Mouse (Mus musculus): ENCODE measurements around the gene Supt4a.
A peak's percentile ranks its signal among the peaks of the same experiment; 100 is the strongest.

Gene Supt4a

DNA sequence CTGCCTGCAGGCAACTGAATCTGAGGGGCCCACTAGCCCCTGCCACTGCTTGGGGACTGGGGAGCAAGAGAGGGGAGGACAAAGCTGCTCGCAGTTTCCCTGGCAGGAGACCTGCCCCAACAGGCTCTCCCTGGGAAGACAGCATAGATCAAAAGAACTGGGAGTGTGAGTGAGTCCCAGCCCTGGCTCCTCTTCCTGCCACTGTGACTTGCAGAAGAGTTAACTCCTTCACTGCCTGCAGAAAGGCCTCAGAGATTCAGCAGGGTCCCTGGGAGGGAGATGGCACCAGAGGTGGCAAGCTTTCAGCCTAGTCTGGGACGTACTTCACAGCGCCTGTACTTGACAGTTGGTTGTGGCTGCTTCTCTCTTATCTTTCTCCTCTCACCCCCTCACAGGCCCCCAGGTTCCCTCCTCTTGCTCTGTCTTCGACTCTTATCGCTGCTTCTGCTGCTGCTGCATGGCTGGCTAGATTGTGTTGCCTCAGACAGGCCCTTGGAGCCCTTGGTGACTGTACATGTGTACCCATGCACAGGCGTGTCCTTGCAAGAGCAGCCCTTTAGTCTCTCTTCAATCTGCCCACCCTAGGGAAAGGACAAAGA is 11.3 kb upstream of the Supt4a start:
- DNase-seq = peak; percentile 46

DNA sequence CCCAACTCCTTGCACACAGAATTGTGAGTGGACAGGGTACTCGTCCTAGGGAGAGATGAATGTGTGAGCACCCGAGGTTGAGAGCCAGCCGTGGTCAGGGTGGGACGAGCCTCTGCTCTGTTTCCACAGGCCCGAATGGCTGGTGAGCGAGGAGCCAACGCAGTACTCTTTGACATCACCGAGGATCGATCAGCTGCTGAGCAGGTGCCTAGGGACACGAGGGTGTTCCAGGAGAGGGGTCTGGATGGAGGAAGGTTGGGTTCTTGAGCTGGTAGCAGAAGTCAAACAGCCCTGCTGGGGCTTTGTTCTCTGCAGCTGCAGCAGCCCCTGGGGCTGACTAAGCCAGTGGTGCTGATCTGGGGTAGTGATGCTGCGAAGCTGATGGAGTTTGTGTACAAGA is 10.3 kb upstream of the Supt4a start:
- DNase-seq = no peak

DNA sequence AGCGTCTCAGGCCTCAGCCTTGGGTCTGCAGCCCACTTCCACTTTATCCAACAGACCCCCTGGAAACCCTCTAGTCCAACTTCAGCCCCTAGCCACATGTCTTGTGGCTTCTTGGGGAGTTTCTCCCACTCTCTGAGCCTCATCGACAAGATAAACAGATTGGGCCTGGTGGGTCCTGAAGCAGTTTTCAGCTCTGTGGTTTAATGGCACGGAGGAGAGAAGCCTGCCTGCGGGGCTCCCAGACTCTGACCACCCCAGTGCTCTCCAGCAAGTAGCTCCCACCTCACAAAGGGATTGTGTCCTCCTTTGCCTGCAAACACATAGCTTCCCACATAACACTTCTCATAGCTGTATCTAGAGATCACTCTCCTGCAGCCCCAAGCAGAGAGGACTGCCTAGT is 9.9 kb upstream of the Supt4a start:
- no peak for DNase-seq

DNA sequence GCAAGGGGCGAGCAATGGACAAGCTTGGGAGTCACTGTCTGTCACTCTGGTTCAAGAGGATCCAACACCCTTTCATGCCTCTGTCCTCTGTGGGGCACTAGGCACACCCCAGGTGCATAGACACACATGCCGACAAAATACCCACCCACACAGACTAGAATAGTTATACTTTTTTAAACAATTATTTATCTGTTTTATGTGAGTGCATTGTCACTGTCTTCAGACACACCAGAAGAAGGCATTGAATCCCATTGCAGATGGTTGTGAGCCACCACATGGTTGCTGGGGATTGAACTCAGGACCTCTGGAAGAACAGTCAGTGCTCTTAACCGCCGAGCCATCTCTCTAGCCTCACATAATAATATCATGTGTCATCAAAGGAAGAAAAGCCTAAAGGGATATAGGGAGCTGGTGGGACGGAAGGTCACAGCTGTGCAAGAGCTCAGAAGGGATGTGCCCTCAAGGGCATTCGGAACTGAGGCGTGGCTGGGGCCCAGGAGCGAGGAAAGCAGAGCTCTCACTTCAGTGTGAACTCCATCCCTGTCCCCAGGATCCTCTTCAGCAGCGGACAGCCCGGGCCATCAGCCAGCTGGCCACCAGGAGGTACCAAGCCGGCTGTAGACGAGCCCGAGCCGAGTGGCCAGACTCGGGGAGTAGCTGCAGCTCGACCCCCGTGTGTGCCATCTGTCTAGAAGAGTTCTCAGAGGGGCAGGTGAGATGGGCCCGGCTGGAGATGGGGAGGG is 8.3 kb upstream of the Supt4a start:
- DNase-seq = no peak

DNA sequence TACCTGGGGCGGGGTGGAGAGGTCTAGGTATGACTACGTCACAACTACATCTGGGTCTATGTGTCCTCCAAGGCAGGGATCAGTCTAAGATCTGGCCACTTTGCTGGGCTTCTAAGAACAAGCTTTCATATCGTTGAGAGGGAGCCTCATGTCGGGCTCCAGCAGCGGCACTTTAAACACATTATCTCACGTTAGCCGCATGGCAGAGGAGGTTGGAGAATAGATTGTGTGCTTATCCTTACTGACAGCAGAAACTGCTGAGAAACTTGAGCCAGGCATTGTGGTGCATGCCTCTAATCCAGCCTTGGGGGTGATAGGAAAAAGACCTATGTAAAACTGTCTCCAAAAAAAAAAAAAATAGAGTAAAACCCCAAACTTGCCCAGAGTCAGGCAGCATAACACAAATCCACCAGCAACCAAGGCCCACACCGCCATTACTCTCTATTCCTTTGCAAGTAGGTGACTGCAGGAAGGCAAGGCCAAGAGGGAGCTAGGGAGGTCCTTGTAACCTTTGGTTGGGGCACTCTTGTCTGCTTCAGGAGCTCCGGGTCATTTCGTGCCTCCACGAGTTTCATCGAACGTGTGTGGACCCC is 7.7 kb upstream of the Supt4a start:
- DNase-seq = no peak

DNA sequence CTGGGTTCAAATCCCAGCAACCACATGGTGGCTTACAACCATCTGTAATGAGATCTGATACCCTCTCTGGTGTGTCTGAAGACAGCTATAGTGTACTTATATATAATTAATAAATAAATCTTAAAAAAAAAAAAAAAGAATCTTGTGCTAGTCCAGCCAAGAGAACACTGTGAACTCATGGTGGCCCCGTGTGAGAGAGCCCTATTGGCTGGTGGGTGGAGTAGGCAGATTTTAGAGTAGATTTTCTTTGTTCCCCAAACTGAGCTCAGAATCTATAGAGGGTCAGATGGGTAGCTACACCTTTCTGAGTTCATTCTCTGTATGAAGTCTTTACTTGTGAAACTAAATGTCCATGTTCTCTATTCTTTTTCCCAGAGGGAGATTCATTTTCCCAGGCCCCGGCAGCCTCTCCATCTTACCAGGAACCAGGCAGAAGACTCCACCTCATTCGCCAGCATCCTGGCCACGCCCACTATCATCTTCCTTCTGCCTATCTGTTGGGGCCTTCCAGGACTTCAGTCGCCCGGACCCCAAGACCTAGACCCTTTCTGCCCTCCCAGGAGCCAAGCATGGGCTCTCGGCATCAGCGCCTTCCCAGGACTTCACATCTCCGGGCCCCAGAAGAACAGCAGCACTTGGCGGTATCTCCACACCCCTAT is 6.6 kb upstream of the Supt4a start:
- DNase-seq = no peak

DNA sequence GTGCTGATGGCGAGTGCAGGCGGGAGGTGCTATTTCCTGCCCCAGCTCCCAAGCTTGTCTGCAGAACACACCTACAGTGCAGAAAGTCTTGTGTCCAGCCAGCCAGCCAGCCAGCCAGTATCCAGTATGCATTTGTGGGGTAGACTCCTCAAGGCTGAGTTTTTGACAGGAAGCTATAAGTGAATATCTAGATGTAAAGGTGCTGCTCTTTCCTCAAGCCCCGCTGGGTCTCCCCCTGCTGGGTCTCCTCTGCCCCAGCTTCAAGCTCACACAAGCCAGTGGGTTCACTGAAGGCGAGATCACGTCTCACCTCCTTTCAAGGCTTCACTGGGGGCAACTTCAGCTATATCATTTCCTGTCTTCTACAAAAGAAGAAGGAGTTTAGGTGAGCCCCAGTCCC is 3.0 kb upstream of the Supt4a start:
- no peak for DNase-seq

DNA sequence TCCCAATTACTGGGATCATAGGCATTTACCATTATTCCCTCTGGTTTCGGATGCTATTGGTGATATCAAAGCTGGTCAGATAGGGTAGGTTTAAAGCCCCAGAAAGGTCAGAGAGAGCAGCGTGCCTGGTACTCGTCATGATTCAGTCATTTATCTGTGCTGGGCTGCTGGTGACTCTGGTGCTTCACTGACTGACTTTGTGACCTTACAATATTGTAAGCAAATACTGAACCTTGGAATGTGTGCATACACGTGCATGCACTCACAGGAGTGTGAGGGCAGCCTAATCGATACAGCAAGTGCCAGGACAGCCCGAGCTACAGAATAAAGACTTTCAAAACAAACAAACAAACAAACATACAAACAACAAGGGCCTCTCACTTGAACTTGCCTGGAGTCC is 1.7 kb upstream of the Supt4a start:
- no peak for DNase-seq

DNA sequence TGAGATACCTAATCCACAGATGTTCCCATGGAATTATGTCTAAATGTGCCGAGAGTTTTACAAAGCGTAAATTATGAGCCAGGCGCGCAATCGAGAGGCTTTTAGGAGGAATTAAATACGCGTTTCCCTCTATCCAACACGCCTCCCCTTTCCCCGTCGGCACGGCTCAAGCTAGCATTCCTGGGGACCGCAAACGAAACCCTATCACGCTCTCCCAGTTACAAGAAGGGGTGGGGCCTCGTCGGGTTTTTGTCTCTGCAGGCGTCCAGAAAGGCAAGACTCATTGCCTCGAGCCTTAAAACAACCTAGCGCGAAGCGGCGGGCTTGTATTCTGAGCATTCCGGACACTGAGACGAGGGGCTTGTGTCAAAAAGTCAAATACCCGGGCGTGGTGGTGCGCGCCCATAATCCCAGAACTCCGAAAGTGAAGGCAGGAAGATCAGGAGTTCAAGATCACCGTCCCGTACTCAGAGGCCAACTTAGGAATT is 661 bp upstream of the Supt4a start:
- DNase-seq = peak; percentile 70

DNA sequence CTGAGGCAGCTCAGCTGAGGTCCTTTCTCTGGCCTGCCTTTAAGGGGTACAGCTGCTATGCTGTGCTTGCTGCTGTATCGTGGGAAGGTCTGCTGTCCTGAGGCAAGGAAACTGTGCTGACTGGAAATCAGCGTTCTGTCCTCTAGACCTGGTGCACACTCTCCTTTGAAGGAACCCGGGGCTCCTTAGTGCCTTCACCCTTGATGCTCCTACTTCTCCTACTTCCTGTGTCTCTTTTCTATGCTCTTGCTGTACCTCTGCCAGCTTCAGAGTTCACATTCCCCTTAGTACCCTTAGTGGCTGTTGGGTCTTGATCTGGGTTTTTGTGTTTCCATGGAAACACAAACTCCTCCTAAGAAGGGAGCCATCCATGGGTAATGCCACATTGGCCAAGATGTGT is 6.3 kb downstream of the Supt4a start:
- DNase-seq = no peak

DNA sequence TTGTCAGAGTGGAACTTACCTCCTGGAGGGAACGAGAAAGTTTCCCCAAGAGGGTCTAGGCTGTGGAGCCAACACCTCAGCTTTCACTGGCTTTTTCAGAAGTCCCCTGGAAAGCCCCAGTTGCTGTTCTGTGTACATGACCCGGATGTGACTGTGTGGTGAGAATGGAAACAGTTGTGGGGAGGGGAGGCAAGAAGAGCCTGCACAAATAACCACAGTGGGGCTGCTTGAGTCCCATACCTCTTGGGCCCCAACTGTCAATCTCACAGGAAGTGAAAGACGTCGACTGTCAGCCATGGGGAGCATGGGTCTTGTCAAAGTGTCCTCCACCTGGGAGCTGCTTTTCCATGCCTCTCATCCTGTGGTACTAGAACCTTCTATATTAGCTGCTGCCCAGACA is 7.6 kb downstream of the Supt4a start:
- DNase-seq = no peak

DNA sequence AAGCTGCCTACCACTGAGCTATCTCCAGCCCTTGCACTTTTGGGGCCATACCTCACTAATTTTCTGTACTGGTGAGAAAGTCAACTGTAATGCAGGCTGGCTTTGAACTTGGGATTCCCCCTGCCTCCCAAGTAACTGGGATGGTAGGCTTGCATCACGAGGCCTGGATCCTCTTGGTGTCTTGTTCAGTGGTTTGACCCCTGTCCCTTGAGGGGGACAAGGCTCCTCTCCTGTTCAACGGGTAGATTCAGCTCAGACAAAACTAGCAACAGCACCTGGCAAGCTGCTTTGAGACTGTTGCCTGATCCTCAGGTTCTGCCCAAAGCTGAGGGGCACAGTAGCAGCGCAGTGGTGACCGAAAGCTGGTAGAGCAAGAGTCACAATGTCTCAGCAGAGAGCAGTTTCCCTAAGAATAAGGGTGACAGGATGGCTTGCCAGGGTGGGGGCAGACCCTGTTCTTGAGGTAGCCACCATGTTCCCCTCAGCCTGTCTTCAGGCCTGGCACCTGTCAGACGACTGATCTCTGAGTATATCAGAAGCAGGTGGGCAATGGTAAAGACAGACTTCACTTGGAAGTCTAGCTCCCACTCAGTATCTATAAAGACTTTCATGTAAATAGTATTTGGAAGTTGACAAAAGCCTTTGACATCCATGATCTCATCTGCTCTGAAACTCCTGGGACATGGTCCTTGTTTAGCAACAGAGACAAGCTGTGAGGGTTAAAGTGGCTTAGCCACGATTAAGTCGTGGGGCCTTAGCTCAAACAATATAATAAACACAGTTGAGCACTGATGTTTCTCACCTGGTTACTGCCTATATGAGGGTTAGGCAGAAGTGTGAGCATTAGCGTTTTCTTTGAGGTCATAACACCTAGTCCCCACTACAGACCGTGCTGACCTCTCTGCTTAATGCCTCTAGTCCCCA is 8.5 kb downstream of the Supt4a start:
- DNase-seq = no peak

DNA sequence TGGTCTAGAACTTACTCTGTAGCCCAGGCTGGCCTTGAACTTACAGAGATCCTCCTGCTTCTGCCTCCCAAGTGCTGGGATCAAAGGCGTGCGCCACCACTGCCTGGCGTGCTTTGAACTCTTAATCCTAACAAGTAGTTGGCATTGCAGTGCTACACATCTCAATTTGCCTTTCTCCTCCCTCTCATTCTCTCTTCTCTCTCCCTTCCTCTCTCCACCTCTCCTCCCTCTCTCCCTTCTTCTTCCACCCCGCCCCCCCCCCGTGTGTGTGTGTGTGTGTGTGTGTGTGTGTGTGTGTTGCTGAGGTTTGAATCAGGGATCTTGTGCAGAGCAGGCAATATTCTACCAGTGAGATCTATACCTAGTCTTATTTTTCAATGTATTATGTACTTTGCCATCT is 10.0 kb downstream of the Supt4a start:
- no peak for DNase-seq

DNA sequence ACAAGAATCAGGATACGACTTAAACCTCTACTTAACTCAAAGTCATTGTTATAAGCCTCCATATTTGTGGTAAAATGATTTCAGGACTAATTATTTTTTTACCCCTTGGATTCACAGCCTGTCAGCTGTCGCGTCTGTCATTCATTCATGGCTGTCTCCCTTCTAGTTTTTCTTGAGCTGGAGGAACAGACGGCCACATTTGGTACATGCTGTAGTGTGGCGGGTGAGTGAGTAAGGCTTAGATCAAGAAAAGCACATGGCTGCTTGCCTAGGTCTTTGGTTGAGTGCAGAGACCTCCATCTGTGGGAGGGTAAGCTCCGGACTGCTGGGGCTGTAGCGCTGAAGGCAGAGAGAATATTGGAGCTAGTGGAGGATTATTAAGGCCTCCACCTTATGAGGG is 10.4 kb downstream of the Supt4a start:
- no peak for DNase-seq

DNA sequence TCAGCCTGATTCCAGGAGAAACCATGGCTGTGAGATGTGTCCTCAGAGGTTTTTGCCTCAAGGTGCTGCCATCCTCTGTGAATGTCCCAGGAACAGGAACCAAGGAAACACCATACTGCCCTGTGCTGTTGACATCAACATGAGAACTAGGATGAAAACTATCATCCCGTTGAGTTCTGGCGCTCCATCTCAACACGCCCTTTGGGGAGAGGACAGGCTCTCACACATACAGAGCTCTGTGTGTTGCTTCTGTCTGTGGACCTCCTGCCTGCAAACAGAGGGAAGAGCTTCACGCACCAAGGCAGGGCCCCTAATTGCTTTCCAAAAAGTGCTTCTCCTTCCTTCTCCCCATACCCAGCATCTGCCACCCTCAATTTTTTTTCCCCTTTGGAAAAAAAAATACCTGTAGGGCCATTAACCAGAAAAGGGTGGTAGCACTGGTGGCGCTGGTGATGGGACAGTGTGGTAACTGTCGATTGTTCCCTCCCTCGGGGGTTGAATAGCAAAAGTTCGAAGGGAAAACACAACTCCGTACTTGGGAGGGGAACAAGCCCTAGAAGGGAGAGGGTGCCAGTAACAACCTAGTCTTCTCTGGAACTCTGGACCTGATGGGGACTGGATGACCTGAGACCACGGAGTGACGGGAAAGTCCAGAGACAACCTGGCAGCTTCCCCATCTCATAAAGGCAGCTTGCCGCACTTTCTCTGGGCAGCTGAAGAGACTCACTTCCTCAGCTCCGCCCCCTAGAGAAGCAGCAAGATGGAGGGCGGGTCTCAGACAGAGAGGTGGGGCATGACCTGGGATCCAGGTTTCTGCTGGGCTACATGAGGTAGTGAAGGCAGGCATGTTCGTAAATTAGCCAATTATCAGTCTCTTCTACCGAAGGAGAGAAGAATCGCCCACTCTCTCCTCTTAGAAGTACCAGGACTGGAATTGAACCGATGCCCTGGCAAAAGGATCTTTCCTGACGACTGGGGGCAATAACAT is 11.1 kb downstream of the Supt4a start:
- no peak for DNase-seq

DNA sequence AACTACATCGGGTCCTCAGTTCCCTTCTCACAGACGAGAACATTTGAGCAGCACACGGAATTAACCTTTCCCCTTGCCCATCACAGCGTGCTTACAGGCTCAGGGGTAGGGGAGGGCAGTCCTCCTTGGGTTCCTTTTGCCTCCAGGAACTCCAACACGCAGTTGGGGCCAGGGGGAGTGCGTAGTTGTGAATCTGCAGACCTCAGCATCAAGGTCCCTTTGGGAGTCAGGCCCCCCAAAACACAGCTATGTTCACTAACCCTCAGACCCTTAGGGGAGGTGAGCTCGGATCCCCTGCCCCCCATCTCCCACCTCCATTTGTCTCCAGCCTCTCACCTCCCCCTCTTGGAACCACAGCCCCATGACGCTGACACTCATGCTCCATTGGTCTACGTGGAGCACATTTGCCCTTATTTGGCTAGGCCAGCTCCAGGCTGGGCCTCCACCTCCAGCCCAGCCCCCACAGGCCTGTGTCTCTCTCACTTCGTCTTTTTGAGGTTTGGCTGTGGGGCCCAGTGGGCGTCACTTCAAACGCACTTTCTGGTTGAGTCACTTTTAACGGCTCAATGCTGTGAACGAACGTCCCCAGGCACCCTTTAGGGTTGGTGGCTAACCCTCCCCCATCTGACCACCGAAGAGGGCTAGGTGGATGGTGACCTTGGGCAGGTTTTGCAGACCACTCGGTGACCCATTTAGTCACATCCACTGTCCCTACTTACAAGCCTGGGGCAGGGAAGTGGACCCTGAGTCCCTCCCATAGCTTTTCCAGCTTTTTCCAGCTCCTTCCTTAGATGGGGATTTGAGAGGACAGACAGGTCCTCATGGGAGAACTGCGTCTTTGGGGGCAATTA is 12.1 kb downstream of the Supt4a start:
- no peak for DNase-seq

DNA sequence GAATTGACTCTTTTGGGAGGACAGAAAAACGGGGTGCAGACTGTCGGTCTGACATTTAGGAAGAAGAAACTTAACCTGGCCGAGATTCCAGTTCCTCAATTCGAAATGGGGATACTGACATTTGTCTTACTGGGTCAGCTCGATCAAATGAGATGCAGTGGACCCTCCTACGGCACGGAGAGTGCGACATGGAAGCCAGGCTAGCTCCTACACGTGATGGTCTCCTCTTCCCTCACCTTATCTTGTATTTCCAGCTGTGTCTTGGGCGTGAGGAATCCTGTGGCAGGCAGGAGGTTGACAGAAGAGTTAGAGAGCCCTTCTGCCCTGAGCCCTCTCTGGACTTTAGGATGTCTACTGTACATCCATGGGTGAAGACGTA is 12.7 kb downstream of the Supt4a start:
- no peak for DNase-seq

DNA sequence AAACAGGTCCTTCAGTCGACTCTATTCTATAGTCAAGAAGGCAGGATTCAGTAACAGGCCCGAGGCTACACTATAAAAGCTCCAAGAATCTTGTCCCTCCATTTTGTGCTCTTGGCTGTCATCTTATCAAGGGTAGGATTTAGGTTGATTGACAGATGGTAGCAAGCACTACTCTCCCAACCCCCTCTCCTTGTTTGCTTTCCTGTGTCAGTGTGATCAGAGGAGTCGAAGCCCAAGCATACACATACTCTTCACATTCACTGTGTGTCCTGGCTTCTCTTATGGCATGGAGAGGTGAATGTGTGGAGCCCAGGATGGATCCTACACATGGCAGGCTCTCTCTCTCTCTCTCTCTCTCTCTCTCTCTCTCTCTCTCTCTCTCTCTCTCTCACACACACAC is 13.2 kb downstream of the Supt4a start:
- DNase-seq = no peak

DNA sequence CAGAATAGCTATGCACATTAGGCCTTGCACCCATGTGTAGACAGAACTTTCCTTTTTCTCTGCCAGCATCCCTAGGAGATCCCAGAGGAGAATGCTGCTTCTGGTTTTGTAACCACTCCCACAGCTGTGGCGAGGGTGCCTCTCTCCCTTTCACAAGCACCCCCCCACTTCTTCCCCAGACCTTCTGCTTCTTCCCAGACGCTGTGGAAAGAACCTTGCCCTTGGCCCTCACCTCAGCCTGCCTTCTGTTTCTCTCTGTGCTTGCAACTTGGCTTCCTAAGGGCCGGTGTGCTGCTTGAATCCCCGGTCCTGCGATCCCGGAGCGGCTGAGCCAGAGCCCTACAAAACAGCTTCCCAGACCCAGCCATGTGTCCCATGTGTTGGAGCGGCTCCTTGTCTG is 13.7 kb downstream of the Supt4a start:
- DNase-seq = no peak

DNA sequence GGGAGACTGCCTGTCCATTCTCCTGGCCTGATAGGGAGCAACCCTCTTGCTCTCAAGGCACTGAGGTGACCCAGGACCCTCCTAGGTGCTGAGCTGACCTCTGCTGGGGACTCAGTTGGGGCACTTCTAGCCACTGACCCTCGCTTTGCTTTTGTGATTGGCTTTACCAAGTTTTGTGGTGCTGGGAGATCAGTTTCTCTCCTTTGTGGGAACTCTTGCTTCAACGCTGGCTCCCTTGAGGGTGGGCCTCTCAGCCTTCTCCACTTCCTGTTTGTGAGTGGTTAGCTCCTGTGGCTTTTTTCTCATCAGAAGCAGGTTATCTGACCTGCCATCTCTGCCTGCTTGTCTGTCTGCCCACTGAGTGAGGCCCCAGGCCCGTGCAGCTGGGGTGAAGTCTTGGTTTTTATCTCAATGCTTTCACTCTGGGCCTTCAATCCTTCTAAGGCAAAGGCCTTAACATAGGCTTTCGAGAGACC is 14.2 kb downstream of the Supt4a start:
- no peak for DNase-seq
